Mouse (Mus musculus) right cerebral cortex, postnatal 10 days (tissue): ENCODE results near the gene Irf4.

Experiments
- DNase-seq, 2 experiments: peaks; one replicate each; pipeline ENCODE4 v3.0.0; 2021; ENCODE audit warnings: low spot score in 2 of 2

Irf4 gene

GRCm38 (mm10) chr13:30801886-30802285 is 52.9 kb downstream of the Irf4 start:
- peak in 1 of 2 experiments; percentile 17 for DNase-seq

DNA sequence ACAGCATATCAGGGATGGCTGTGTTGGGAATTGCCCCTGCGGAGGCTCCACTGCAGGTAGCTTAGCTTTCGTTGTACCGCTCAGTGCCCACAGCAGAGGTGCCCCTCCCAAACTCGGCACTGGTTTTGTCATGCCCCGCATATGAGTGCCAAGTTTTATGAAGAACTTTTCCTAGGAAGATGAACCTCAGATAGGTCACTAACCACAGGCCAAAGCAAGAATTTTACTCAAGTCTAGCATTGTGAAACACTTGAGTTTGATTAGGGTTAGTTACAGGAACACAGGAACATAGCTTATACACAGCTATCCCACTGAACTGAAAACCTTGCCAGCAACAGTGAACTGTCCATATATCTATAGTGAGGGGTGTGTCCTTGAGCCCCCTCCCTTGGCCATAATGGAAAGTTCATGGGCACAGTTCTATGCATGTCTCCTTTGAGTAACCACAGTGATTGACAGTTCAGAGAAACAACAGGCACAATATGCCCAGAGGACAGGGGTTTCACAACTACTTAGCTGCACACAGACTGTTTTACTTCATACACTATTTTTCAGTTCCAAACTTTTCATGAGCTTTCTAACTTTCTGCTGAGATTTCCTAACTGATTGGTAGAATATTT is 53.4 kb downstream of the Irf4 start:
- DNase-seq = peak in 1 of 2 experiments; percentile 1

GRCm38 (mm10) chr13:30809240-30809639 is 60.2 kb downstream of the Irf4 start:
- DNase-seq = no peak

- peak in 1 of 2 experiments; percentile 8 for DNase-seq
Observed at GRCm38 (mm10) chr13:30813464-30813863, 64.4 kb downstream of the Irf4 start.

- peak in 1 of 2 experiments; percentile 15 for DNase-seq
Observed at GRCm38 (mm10) chr13:30814256-30814655, 65.2 kb downstream of the Irf4 start.
